Mouse (Mus musculus) embryonic facial prominence, embryonic 13.5 days (tissue): ENCODE results near the gene Pbx1. TPM values are rescaled to one million over a fixed set of nuclear protein-coding genes. Genes with fewer than 3 reads are reported as not detected.

Experiments
- ATAC-seq: fragments of 200-750 bp; cut with Nextera tagmentation; 2 replicates; pipeline ENCODE4 v1.8.0; 2017; ENCODE audit warnings: low read depth; ENCODE audit not compliant: insufficient number of reproducible peaks, insufficient read depth, low FRiP score, low TSS enrichment
- H3K27ac ChIP-seq: fragments of 300-500 bp; sonication (generic); 2 replicates; pipeline ENCODE4 v1.5.1; 2015; ENCODE audit warnings: moderate library complexity, mild to moderate bottlenecking, inconsistent platforms
- H3K27me3 ChIP-seq: fragments of 300-500 bp; sonication (generic); 2 replicates; pipeline ENCODE4 v1.6.1; 2015; ENCODE audit warnings: mild to moderate bottlenecking, inconsistent platforms
- H3K36me3 ChIP-seq: fragments of 300-500 bp; sonication (generic); 2 replicates; pipeline ENCODE4 v1.6.1; 2015; ENCODE audit warnings: mild to moderate bottlenecking, inconsistent platforms
- H3K4me1 ChIP-seq: fragments of 300-500 bp; sonication (generic); 2 replicates; pipeline ENCODE4 v1.6.1; 2015; ENCODE audit warnings: inconsistent platforms
- H3K4me2 ChIP-seq: fragments of 300-500 bp; sonication (generic); 2 replicates; pipeline ENCODE4 v1.6.1; 2015; ENCODE audit warnings: moderate library complexity, mild to moderate bottlenecking, inconsistent platforms
- H3K4me3 ChIP-seq: fragments of 300-500 bp; sonication (generic); 2 replicates; pipeline ENCODE4 v1.5.1; 2015; ENCODE audit warnings: mild to moderate bottlenecking, inconsistent platforms
- H3K9ac ChIP-seq: fragments of 300-500 bp; sonication (generic); 2 replicates; pipeline ENCODE4 v1.6.1; 2015; ENCODE audit warnings: mild to moderate bottlenecking, inconsistent platforms
- H3K9me3 ChIP-seq: fragments of 300-500 bp; sonication (generic); 2 replicates; pipeline ENCODE4 v1.6.1; 2016; ENCODE audit warnings: inconsistent platforms
- WGBS: fragments of 180-500 bp; shearing (Covaris S2); methylation state at CpG from one replicate; pipeline ENCODE4 v1.1.7; 2015; ENCODE audit warnings: mixed read lengths; 5-methylcytosine and 5-hydroxymethylcytosine counted together
- polyA plus RNA-seq: library from polyadenylated mRNA; unstranded; fragments of >200 nt; fragmentation: Nextera tagmentation; extraction: Ambion mirVana; gene quantifications from 2 replicates; pipeline ENCODE4 v1.2.1, GENCODE M21; 2015

Gene Pbx1
- polyA plus RNA-seq, 1 experiment from 2014 or later, result 47.7 TPM

DNA sequence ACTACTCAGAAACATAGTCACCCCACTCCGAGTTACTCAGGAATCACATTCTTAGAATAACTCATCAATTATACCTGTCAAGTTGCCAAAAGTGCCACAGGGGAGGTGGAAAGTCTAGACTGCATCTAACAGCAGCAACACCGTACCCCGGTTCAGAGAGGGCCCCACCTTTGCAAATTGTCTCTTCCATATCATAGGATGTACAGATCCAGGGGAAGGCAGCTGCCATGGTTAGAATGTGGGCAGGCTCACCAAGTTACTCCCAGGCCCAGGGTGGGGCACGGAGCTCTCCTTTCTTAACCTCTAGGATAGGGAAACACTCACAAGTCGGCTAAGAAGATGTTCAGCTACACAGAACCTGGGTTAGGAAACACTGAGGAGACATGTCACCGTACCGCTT, 29.4 kb downstream of the Pbx1 start:
- ATAC-seq, result peak; percentile 82
- no peak overlapping the region for H3K4me3 ChIP-seq
- peaks cover 5% of the 10 kb centered on the region for H3K36me3 ChIP-seq
- H3K27ac ChIP-seq, result peak overlapping the region; percentile 30; the same call in 1 of the 2 replicates
- H3K9ac ChIP-seq, result no peak overlapping the region
- H3K4me1 ChIP-seq, result peaks cover 40% of the 10 kb centered on the region
- no peak overlapping the region for H3K4me2 ChIP-seq
- no peaks in the 10 kb centered on the region for H3K27me3 ChIP-seq
- no peaks in the 10 kb centered on the region for H3K9me3 ChIP-seq
- 32% methylated on average over 7 of the region's 7 CpGs for WGBS

DNA sequence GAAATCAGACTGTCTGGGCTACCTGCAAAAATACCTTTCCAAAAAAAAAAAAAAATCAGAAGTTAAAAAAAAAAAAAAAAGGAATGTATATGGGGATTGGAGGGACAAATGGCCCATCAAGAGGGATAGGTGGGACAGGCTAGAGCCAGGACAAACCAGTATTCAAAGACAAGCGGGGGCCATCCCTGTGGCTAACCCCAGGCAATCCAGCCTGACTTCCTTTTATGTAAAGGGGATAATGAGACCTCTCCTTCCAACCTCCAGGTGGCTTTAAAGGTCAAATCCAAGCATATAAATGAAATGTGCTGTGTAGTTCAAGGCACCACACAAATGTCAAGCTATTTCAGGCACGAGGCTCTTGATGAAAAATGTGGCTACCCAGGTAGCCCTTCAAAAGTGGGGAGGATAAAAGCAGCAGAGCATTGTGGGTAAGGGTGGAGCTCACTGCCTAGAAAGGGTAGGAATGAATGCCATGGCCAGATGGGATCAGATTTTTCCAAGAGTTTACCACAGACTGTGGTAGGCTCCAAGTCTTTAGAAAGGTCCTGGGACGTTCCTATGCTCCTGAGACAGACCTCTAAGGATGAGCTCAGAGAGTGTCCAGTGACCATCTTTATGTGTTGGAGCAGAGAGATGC, 36.4 kb downstream of the Pbx1 start:
- 63% methylated on average over 3 of the region's 3 CpGs for WGBS
- Histone ChIP-seq H3K4me2 (no peak overlapping the region), H3K4me1 (peaks cover 49% of the 10 kb centered on the region), H3K27ac (no peak overlapping the region), H3K9ac (no peak overlapping the region), H3K36me3 (peaks cover 15% of the 10 kb centered on the region; the same call in 1 of the 2 replicates), H3K9me3 (no peaks in the 10 kb centered on the region), H3K4me3 (no peak overlapping the region), H3K27me3 (no peaks in the 10 kb centered on the region)
- no peak for ATAC-seq

DNA sequence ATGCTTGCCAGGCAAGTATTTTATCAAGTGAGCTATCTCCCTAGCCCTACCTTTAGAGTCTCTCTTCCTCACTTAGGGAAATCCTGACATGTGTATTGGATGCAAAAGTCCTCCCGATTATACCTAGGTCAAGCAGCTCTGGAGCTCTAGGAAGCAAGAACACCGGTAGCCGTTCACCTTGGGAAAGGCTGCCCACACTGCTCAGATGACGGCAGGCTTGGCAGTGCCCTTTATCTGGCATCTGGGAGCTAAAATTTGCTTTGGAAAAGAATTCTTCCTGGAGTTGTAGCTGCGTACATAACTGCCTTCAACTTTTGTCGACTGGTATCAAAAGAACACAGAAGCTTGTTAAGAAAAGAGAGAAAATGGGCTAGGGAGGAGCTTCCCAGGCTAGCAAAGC, 37.5 kb downstream of the Pbx1 start:
- Histone ChIP-seq H3K4me1 (peaks cover 55% of the 10 kb centered on the region), H3K4me2 (no peak overlapping the region), H3K36me3 (peaks cover 21% of the 10 kb centered on the region; the same call in 1 of the 2 replicates), H3K9me3 (no peaks in the 10 kb centered on the region), H3K27me3 (no peaks in the 10 kb centered on the region), H3K9ac (no peak overlapping the region), H3K4me3 (no peak overlapping the region), H3K27ac (no peak overlapping the region)
- whole genome bisulfite sequencing, result 69% methylated on average over 6 of the region's 6 CpGs
- ATAC-seq, result no peak

DNA sequence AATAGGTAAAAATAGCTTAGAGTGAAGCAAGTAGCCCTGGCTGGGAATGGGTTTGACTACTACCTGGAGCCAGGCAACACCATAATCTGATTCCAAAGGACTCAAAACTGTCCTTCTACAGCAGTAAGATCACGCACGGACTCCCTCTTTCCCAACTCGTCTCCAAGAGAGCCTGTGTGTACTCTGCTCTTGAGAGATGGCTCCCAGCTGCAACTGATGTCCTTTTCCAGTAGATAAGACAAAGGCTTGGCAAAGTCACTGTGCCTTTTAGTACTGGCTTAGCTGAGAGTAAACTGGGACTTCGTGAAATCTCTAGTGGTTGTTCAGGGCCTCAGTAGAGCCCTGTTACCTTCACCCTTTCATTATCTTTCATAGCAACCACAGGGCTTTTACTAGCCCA, 38.6 kb downstream of the Pbx1 start:
- peak overlapping the region; percentile 86; the same call in 1 of the 2 replicates for H3K27ac ChIP-seq
- H3K36me3 ChIP-seq, result peaks cover 26% of the 10 kb centered on the region; the same call in 1 of the 2 replicates
- no peak overlapping the region for H3K9ac ChIP-seq
- no peaks in the 10 kb centered on the region for H3K27me3 ChIP-seq
- H3K9me3 ChIP-seq, result no peaks in the 10 kb centered on the region
- peaks cover 62% of the 10 kb centered on the region for H3K4me1 ChIP-seq
- WGBS, result 67% methylated on average over 4 of the region's 4 CpGs
- H3K4me3 ChIP-seq, result no peak overlapping the region
- ATAC-seq, result no peak
- no peak overlapping the region for H3K4me2 ChIP-seq

DNA sequence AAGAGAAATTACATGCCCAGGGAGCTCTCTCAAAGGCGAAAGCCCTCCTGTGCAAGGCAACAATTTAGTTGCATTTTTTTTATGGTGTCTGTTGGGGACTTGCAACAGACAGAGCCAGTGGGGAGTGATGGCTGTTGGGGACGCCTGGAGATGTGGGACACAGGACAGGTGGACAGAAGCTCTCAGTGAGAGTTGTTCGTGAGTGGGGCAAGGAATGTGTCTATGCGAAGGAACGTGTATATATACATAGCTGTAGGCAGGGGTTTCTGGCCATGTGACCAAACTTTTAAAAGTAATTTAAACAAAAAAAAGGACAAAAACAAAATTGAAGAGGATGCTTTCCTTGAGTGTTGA, 39.6 kb downstream of the Pbx1 start:
- Histone ChIP-seq H3K4me3 (0 out of 2 replicates have a peak overlapping the region, but pooled peaks have one; percentile 17), H3K27me3 (no peaks in the 10 kb centered on the region), H3K36me3 (peaks cover 26% of the 10 kb centered on the region; the same call in 1 of the 2 replicates), H3K4me1 (peaks cover 62% of the 10 kb centered on the region), H3K9me3 (no peaks in the 10 kb centered on the region), H3K4me2 (peak overlapping the region; percentile 54), H3K27ac (peak overlapping the region; percentile 86), H3K9ac (no peak overlapping the region)
- no peak for ATAC-seq
- WGBS, result 25% methylated on average over 5 of the region's 5 CpGs

DNA sequence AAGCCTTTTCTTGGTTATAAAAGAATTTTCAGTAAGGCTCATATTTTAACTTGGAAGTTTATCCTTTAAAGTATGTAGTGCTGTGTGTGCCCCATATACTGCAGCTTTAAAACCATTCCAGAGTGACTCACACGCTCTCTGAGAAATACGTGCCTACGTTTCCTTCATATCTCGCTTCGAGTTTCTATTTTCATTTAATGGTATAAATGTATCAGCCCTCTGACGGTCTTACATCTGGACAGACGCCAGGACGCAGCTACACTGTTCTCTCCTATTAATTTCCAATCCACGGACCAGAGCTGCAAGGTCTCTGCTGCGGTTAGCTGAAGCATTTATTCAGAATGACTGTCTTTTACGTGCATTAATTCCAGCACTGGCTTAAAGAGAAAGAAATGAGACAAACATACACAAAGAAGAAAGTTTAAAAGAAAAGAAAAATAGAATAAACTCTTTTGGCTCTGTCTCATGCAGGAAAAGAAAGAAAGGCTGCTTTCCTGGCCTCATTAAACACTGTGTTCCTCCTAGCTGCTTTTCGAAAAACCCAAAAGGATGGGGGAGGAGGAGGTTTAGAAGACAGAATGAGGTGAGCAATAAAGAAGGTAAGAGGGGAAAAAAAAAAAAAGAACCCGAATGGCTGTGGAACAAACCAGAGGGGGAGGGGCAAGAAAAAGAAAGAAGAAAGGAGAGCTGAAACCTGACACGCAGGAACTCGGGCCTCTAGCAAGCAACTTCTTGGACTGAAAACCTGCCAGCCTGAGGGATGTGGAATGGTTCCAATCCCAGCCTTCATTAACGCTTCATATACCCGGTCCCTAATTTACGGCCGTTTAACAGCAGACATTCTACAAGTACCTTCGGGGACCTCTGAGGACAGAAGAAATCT, 40.2 kb downstream of the Pbx1 start:
- peak overlapping the region; percentile 36; the same call in 1 of the 2 replicates for H3K9ac ChIP-seq
- H3K4me3 ChIP-seq, result peak overlapping the region; percentile 17
- ATAC-seq, result peak; percentile 66; the same call in 1 of the 2 replicates
- peak overlapping the region; percentile 54 for H3K4me2 ChIP-seq
- H3K27me3 ChIP-seq, result no peaks in the 10 kb centered on the region
- no peaks in the 10 kb centered on the region for H3K9me3 ChIP-seq
- H3K4me1 ChIP-seq, result peaks cover 67% of the 10 kb centered on the region
- H3K27ac ChIP-seq, result peak overlapping the region; percentile 86
- 9% methylated on average over 20 of the region's 20 CpGs for WGBS
- peaks cover 24% of the 10 kb centered on the region; the same call in 1 of the 2 replicates for H3K36me3 ChIP-seq

DNA sequence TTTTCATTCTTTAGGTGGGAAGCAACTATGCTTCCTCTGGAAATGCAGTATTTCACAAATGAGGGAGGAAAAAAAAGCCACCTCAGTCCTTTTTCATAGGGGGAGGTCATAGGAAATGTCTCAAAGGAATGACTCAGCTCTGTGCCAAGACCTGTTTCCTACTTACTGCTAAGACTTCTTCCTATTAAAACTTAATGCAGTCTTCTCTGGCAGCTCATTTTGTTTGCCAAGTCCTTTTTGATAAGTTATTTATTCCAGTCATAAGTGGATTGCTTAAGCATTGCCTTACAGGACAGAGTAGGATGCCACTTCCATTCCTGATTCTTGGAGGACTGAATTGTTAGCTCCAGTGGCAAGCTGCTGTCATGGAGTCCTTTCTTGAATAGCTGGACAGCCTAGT, 41.3 kb downstream of the Pbx1 start:
- Histone ChIP-seq H3K9ac (no peak overlapping the region), H3K27ac (0 out of 2 replicates have a peak overlapping the region, but pooled peaks have one; percentile 86), H3K9me3 (no peaks in the 10 kb centered on the region), H3K4me1 (peaks cover 75% of the 10 kb centered on the region), H3K4me2 (no peak overlapping the region), H3K4me3 (no peak overlapping the region), H3K27me3 (no peaks in the 10 kb centered on the region), H3K36me3 (peaks cover 21% of the 10 kb centered on the region; the same call in 1 of the 2 replicates)
- no peak for ATAC-seq

DNA sequence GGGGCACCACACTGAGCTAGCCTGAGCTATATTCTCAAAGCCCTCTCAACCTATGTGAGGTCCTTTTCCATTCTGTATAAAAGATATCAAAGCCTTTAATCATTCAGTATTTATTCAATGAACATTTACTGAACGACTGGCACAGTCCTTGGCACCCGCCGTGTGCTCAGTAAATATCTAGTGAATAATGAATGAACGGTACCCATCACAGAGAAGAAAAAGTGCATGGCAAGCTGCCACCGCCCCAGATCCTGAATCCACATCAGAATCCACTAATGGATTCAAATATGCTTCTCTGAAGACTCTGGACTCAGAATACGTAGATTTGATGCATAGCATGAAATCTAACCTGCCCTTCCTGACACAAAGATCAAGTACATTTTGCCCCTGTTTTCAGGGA, 45.9 kb downstream of the Pbx1 start:
- Histone ChIP-seq H3K9ac (no peak overlapping the region), H3K9me3 (no peaks in the 10 kb centered on the region), H3K27me3 (no peaks in the 10 kb centered on the region), H3K4me1 (peaks cover 79% of the 10 kb centered on the region), H3K4me2 (0 out of 2 replicates have a peak overlapping the region, but pooled peaks have one; percentile 37), H3K4me3 (no peak overlapping the region), H3K27ac (no peak overlapping the region; the same call in 1 of the 2 replicates), H3K36me3 (peaks cover 12% of the 10 kb centered on the region; the same call in 1 of the 2 replicates)
- 71% methylated on average over 6 of the region's 6 CpGs for WGBS
- no peak for ATAC-seq

DNA sequence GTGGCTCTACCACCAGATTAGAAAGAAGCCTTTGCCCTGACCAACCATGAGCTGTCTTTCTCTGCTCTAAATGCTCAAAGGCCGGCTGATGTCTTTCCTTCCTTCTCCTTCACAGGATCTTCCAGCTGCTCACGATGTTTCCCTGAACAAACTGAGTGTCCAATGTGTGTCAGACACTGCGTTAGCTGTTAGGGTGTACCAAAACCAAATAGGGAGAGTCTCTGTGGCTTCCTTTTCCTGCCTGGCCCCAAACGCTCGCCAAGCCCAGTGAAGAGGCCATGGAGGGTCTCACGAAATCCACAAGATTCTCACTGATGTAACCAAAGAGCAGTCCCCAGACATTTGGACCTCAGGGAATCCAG, 47.5 kb downstream of the Pbx1 start:
- H3K27me3 ChIP-seq, result no peaks in the 10 kb centered on the region
- H3K4me3 ChIP-seq, result no peak overlapping the region
- H3K4me2 ChIP-seq, result peak overlapping the region; percentile 9; the same call in 1 of the 2 replicates
- peak overlapping the region; percentile 70 for H3K27ac ChIP-seq
- WGBS, result 14% methylated on average over 6 of the region's 6 CpGs
- H3K36me3 ChIP-seq, result peaks cover 5% of the 10 kb centered on the region; the same call in 1 of the 2 replicates
- ATAC-seq, result no peak
- H3K9me3 ChIP-seq, result no peaks in the 10 kb centered on the region
- peaks cover 82% of the 10 kb centered on the region for H3K4me1 ChIP-seq
- H3K9ac ChIP-seq, result no peak overlapping the region

DNA sequence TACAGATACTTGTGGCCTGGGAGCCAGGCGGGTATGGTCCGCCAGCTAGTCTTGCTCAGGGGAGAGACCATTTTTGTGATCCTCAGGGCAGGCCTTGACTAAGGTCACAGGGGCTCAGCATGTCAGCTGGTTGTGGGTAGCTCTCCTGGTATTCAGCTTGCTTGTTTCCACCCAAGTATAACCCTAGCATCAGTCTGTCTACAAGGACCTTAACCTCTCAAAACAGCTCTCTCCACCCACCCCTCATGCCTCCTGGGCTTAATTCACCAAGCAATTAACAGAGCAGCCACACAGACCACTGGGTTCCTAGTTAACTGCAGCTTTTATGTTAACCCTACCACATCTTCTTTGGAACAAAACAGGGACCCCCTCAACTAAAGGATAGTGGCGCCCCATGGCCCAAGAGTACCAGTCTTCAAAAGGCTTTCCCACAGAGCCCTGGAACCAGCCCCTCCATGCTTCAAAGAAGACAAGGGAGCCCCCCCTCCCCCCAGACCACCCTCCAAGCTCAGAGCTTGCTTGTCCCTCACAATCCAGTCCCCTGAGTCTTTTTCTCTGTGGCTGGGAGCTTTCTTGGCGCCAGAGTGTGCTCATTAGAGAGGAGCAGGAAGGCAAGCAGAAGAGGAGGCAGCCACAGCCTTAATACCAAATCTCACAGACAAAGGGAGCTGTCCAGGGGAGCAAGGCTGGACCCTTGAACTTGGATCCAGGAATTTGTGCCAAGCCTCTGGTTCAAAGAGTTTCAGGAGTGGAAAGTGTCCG, 48.1 kb downstream of the Pbx1 start:
- peak overlapping the region; percentile 70 for H3K27ac ChIP-seq
- peak overlapping the region; percentile 5; the same call in 1 of the 2 replicates for H3K4me2 ChIP-seq
- H3K9ac ChIP-seq, result no peak overlapping the region
- no peaks in the 10 kb centered on the region for H3K9me3 ChIP-seq
- no peak overlapping the region for H3K4me3 ChIP-seq
- H3K36me3 ChIP-seq, result 0 out of 2 replicates have a peak, but pooled peaks cover 2% of the 10 kb centered on the region
- no peak for ATAC-seq
- no peaks in the 10 kb centered on the region for H3K27me3 ChIP-seq
- peaks cover 82% of the 10 kb centered on the region for H3K4me1 ChIP-seq
- WGBS, result 31% methylated on average over 5 of the region's 5 CpGs

DNA sequence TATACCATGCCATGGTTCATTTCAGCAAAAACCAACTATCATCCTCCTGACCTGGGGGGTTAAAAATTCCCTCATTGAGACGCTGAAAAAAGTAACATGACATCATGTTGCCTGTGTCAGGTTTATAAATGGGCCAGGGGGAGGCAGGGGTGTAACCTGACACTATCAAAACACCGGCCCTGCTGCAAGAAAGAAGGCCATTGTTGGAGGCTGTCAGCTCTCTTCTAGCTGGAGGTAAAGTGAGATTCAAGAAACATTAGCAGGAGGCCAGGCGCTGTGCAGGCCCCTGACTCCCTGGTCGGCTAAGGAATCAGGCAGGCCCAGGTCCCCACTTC, 49.3 kb downstream of the Pbx1 start:
- Histone ChIP-seq H3K9me3 (no peaks in the 10 kb centered on the region), H3K4me1 (peaks cover 81% of the 10 kb centered on the region), H3K4me3 (no peak overlapping the region), H3K4me2 (no peak overlapping the region), H3K36me3 (0 out of 2 replicates have a peak, but pooled peaks cover 3% of the 10 kb centered on the region), H3K27ac (peak overlapping the region; percentile 70), H3K27me3 (no peaks in the 10 kb centered on the region), H3K9ac (no peak overlapping the region)
- 10% methylated on average over 4 of the region's 4 CpGs for WGBS
- ATAC-seq, result peak; percentile 59
